Mouse (Mus musculus): Measurements from ENCODE around the gene Lcn9. TPM values are rescaled to one million over a fixed set of nuclear protein-coding genes. Genes with fewer than 3 reads are reported as not detected.
"Not testable (repeated sequence)": the region's sequence is repeated elsewhere in the genome, so short reads cannot be mapped to it uniquely, and the experiment has no call there.

The Lcn9 gene
- polyA plus RNA-seq, 1 experiment = not detected

- peak; percentile 8 for TF ChIP-seq TCF3 (IDR thresholded peaks at IDR 0.05; ENCODE audit: insufficient read length, low read depth)
- TF ChIP-seq E2F4 (IDR thresholded peaks at IDR 0.05; ENCODE audit: insufficient read depth) = no peak
- Histone ChIP-seq H3K4me2 (ENCODE audit: low read depth) (no peak overlapping the region), H3K79me2 (ENCODE audit: control insufficient read depth, insufficient read depth) (no peaks in the 10 kb centered on the region), H3K4me3 (no peak overlapping the region), H3ac (ENCODE audit: control insufficient read depth, insufficient read length) (no peak overlapping the region), H3K27me3 (ENCODE audit: control insufficient read depth, insufficient read depth, insufficient read length) (peaks cover 12% of the 10 kb centered on the region), H3K36me3 (ENCODE audit: control insufficient read depth, insufficient read depth) (no peaks in the 10 kb centered on the region)
Observed at GRCm38 (mm10) chr2:25797635-25798034, 25.3 kb upstream of the Lcn9 start.

GRCm38 (mm10) chr2:25798065-25798464, 24.9 kb upstream of the Lcn9 start:
- Histone ChIP-seq H3K4me2 (ENCODE audit: low read depth) (no peak overlapping the region), H3K36me3 (ENCODE audit: control insufficient read depth, insufficient read depth) (no peaks in the 10 kb centered on the region), H3K79me2 (ENCODE audit: control insufficient read depth, insufficient read depth) (no peaks in the 10 kb centered on the region), H3K27me3 (ENCODE audit: control insufficient read depth, insufficient read depth, insufficient read length) (peaks cover 12% of the 10 kb centered on the region), H3ac (ENCODE audit: control insufficient read depth, insufficient read length) (no peak overlapping the region), H3K4me3 (no peak overlapping the region)
- TF ChIP-seq MYOD1 (IDR thresholded peaks at IDR 0.05; ENCODE audit: control insufficient read depth in 1 of 3, insufficient read length in 2 of 3, low read depth in 2 of 3) (no peak), MAX (IDR thresholded peaks at IDR 0.05; ENCODE audit: low read depth) (no peak), CEBPB (IDR thresholded peaks at IDR 0.05; ENCODE audit: insufficient read depth, poor library complexity, severe bottlenecking) (no peak), TCF3 (IDR thresholded peaks at IDR 0.05; ENCODE audit: insufficient read length, low read depth) (no peak), E2F4 (IDR thresholded peaks at IDR 0.05; ENCODE audit: insufficient read depth) (no peak), MYOG (IDR thresholded peaks at IDR 0.05; ENCODE audit: control insufficient read depth in 1 of 3, insufficient read depth in 1 of 3, insufficient read length in 2 of 3, low read depth in 2 of 3) (no peak), TCF12 (IDR thresholded peaks at IDR 0.05; ENCODE audit: insufficient read depth, poor library complexity, severe bottlenecking) (no peak), USF1 (IDR thresholded peaks at IDR 0.05; ENCODE audit: low read depth) (no peak), POLR2AphosphoS2 (IDR thresholded peaks at IDR 0.05; ENCODE audit: insufficient read length, low read depth) (no peak), REST (IDR thresholded peaks at IDR 0.05; ENCODE audit: insufficient read depth, insufficient read length) (no peak), POLR2A (IDR thresholded peaks at IDR 0.05; ENCODE audit: insufficient read length, low read depth) (no peak), SRF (IDR thresholded peaks at IDR 0.05; ENCODE audit: control insufficient read depth, insufficient read length, low read depth) (no peak)

- Histone ChIP-seq H3K4me3 (no peak overlapping the region), H3K27me3 (ENCODE audit: control insufficient read depth, insufficient read depth, insufficient read length) (no peaks in the 10 kb centered on the region), H3ac (ENCODE audit: control insufficient read depth, insufficient read length) (no peak overlapping the region), H3K79me2 (ENCODE audit: control insufficient read depth, insufficient read depth) (no peaks in the 10 kb centered on the region), H3K36me3 (ENCODE audit: control insufficient read depth, insufficient read depth) (no peaks in the 10 kb centered on the region), H3K4me2 (ENCODE audit: low read depth) (no peak overlapping the region)
- TF ChIP-seq TCF12 (IDR thresholded peaks at IDR 0.05; ENCODE audit: insufficient read depth, poor library complexity, severe bottlenecking) (no peak), MYOD1 (IDR thresholded peaks at IDR 0.05; ENCODE audit: control insufficient read depth in 1 of 3, insufficient read length in 2 of 3, low read depth in 2 of 3) (no peak), USF1 (IDR thresholded peaks at IDR 0.05; ENCODE audit: low read depth) (no peak), E2F4 (IDR thresholded peaks at IDR 0.05; ENCODE audit: insufficient read depth) (no peak), TCF3 (IDR thresholded peaks at IDR 0.05; ENCODE audit: insufficient read length, low read depth) (no peak)
Observed at GRCm38 (mm10) chr2:25811711-25812110, 11.2 kb upstream of the Lcn9 start.

- no peaks in the 10 kb centered on the region for H3K27me3 ChIP-seq (ENCODE audit: control insufficient read depth, insufficient read depth, insufficient read length)
- H3K4me3 ChIP-seq = no peak overlapping the region
- no peak overlapping the region for H3K4me2 ChIP-seq (ENCODE audit: low read depth)
- TF ChIP-seq POLR2A (IDR thresholded peaks at IDR 0.05; ENCODE audit: insufficient read length, low read depth) = no peak
- no peak for TF ChIP-seq E2F4 (IDR thresholded peaks at IDR 0.05; ENCODE audit: insufficient read depth)
- TF ChIP-seq TCF3 (IDR thresholded peaks at IDR 0.05; ENCODE audit: insufficient read length, low read depth) = no peak
- H3K79me2 ChIP-seq (ENCODE audit: control insufficient read depth, insufficient read depth) = no peaks in the 10 kb centered on the region
- H3K36me3 ChIP-seq (ENCODE audit: control insufficient read depth, insufficient read depth) = no peaks in the 10 kb centered on the region
- H3ac ChIP-seq (ENCODE audit: control insufficient read depth, insufficient read length) = no peak overlapping the region
Observed at GRCm38 (mm10) chr2:25813364-25813763, 9.6 kb upstream of the Lcn9 start.

- not testable (repeated sequence) for H3K36me3 ChIP-seq (ENCODE audit: control insufficient read depth, insufficient read depth); H3ac ChIP-seq (ENCODE audit: control insufficient read depth, insufficient read length); H3K4me3 ChIP-seq; H3K27me3 ChIP-seq (ENCODE audit: control insufficient read depth, insufficient read depth, insufficient read length); H3K79me2 ChIP-seq (ENCODE audit: control insufficient read depth, insufficient read depth); H3K4me2 ChIP-seq (ENCODE audit: low read depth)
Observed at GRCm38 (mm10) chr2:25815748-25816147, 7.2 kb upstream of the Lcn9 start, which contains the start of gene Glt6d1. Glt6d1 (minus strand) TSS chr2:25815848.

GRCm38 (mm10) chr2:25824751-25825150, 1.8 kb downstream of the Lcn9 start:
- no peak overlapping the region for H3ac ChIP-seq (ENCODE audit: control insufficient read depth, insufficient read length)
- no peaks in the 10 kb centered on the region for H3K36me3 ChIP-seq (ENCODE audit: control insufficient read depth, insufficient read depth)
- H3K79me2 ChIP-seq (ENCODE audit: control insufficient read depth, insufficient read depth) = no peaks in the 10 kb centered on the region
- H3K4me3 ChIP-seq = no peak overlapping the region
- TF ChIP-seq SRF (IDR thresholded peaks at IDR 0.05; ENCODE audit: control insufficient read depth, insufficient read length, low read depth) = no peak
- no peak for TF ChIP-seq USF1 (IDR thresholded peaks at IDR 0.05; ENCODE audit: low read depth)
- no peak for TF ChIP-seq POLR2A (IDR thresholded peaks at IDR 0.05; ENCODE audit: insufficient read length, low read depth)
- no peak for TF ChIP-seq CEBPB (IDR thresholded peaks at IDR 0.05; ENCODE audit: insufficient read depth, poor library complexity, severe bottlenecking)
- no peak for TF ChIP-seq POLR2AphosphoS2 (IDR thresholded peaks at IDR 0.05; ENCODE audit: insufficient read length, low read depth)
- no peak for TF ChIP-seq MAX (IDR thresholded peaks at IDR 0.05; ENCODE audit: low read depth)
- TF ChIP-seq TCF3 (IDR thresholded peaks at IDR 0.05; ENCODE audit: insufficient read length, low read depth) = no peak
- no peak for TF ChIP-seq TCF12 (IDR thresholded peaks at IDR 0.05; ENCODE audit: insufficient read depth, poor library complexity, severe bottlenecking)
- peaks cover 29% of the 10 kb centered on the region for H3K27me3 ChIP-seq (ENCODE audit: control insufficient read depth, insufficient read depth, insufficient read length)
- no peak overlapping the region for H3K4me2 ChIP-seq (ENCODE audit: low read depth)

Measured in myocyte (in vitro differentiated cells).